Mouse (Mus musculus) spleen, postnatal 4 days (tissue): ENCODE results near the gene Gm17428.
"Not testable (repeated sequence)": the region's sequence is repeated elsewhere in the genome, so short reads cannot be mapped to it uniquely, and the experiment has no call there.

Experiments
- DNase-seq, 2 experiments: peaks; one replicate each; pipeline ENCODE4 v3.0.0; 2022; ENCODE audit warnings: low spot score in 2 of 2

Gene Gm17428

DNA sequence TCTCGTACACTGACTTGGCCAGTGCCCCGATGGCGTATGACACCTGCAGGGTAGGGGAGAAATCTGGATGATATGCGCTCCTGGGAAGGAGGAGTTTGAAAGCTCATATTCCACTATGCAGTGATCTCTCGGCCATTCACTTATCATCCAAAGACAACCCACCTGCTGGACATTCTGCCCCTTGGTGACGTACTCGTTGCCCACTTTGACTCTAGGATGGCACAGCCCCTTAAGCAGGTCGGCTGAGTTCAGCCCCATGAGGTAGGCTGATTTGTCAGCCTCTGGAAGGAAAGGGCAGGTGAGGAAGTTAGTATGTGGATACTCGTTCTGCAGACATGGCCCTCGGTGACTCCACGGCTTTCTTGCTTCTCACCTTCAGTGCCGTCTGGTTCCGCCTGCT is 12.1 kb downstream of the Gm17428 start:
- no peak for DNase-seq

- no peak for DNase-seq
These were observed 13.2 kb downstream of the Gm17428 start for GRCm38 (mm10) chr14:54989886-54990441.

GRCm38 (mm10) chr14:54992196-54992595 is 15.5 kb downstream of the Gm17428 start:
- no peak for DNase-seq

- DNase-seq = no peak
These were observed 16.9 kb downstream of the Gm17428 start for GRCm38 (mm10) chr14:54993636-54994035.

GRCm38 (mm10) chr14:54994136-54994868 is 17.6 kb downstream of the Gm17428 start, which contains the start of gene Myh7:
TSS of gene Myh7 (minus strand) at chr14:54994626.
- no peak for DNase-seq

DNA sequence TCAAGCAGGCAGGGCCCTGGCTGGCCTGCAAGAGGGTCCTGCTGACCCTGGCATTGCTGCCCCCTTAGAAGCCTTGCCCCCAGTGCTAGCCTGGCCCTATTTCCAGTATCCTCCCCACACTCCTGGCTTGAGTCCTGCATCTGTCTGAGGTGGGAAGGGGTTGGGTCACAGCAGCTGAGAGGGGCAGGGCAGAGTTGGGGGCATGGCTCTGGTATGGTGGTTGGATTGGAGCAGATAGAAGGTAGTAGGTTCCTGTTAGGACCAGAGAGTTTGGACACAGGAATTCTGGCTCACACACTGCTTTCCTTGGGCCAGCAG is 18.1 kb downstream of the Gm17428 start:
- no peak for DNase-seq

GRCm38 (mm10) chr14:54995457-54996138 is 18.9 kb downstream of the Gm17428 start:
- DNase-seq = no peak

GRCm38 (mm10) chr14:54996793-54997192 is 20.1 kb downstream of the Gm17428 start:
- DNase-seq = no peak

DNA sequence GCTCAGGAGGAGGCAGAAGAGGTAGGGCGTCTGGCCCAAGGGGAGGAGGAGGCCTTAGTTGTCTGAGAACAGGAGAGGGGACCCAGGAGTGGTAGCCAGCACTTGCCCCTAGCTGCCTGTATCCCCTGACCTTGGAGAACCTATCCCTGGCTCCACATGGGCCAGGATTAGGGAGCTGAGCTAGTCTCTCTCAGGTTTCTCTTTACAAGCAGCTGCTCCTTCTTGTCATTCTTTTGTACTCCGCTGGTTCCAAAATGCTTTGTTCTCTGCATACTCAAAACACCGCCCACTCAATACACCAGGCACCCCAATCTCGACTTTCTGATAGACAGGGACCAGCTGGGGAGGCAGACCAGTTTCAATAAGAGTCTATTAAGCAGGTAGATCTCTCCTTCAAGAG is 20.6 kb downstream of the Gm17428 start:
- DNase-seq = no peak

GRCm38 (mm10) chr14:54998680-54999079 is 21.9 kb downstream of the Gm17428 start:
- DNase-seq = no peak

GRCm38 (mm10) chr14:54999868-55000267 is 23.1 kb downstream of the Gm17428 start:
- DNase-seq = not testable (repeated sequence)

DNA sequence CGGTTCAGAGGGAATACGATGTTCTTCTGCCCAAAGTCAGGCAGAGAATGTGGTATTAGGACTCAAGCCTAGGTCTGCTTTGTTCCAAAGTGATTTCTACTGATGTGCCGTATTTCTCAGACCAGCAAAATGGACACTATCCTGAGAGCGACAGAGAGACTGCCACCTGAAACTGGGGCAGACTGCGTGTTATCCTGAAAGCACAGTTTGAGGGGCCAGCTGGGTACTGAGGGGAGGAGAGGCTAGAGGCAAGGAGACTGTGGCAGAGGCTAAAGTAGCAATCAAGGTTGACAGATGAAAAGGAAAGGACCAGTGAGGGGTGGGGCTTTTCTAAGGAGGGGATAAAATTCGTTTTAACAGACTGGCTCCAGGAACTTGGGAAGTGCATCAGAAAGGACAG is 24.1 kb downstream of the Gm17428 start:
- no peak for DNase-seq

- no peak for DNase-seq
These were observed 24.7 kb downstream of the Gm17428 start for GRCm38 (mm10) chr14:55001446-55001845.

- no peak for DNase-seq
These were observed 25.4 kb downstream of the Gm17428 start for GRCm38 (mm10) chr14:55001938-55002686.

DNA sequence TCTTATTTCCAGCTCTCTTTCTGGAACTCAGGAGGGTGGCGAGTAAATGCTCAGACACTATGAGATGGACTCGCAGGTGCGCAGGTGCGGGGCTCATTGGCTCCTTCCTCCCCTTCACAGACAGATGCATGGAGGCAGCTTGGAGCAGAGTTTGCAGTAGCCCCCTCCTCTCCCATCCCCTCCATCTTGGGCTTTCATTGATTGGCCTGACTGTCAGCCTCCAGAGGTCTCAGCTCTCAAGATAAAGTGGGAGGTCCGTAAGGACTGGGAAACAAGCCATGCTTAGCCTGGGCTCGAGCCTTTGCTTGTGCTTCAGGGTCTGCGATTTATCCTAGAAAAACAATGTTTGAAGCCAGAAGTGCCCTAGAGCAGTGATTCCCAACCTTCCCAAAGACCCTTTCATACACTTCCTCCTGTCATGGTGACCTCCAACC is 26.0 kb downstream of the Gm17428 start:
- DNase-seq = no peak

DNA sequence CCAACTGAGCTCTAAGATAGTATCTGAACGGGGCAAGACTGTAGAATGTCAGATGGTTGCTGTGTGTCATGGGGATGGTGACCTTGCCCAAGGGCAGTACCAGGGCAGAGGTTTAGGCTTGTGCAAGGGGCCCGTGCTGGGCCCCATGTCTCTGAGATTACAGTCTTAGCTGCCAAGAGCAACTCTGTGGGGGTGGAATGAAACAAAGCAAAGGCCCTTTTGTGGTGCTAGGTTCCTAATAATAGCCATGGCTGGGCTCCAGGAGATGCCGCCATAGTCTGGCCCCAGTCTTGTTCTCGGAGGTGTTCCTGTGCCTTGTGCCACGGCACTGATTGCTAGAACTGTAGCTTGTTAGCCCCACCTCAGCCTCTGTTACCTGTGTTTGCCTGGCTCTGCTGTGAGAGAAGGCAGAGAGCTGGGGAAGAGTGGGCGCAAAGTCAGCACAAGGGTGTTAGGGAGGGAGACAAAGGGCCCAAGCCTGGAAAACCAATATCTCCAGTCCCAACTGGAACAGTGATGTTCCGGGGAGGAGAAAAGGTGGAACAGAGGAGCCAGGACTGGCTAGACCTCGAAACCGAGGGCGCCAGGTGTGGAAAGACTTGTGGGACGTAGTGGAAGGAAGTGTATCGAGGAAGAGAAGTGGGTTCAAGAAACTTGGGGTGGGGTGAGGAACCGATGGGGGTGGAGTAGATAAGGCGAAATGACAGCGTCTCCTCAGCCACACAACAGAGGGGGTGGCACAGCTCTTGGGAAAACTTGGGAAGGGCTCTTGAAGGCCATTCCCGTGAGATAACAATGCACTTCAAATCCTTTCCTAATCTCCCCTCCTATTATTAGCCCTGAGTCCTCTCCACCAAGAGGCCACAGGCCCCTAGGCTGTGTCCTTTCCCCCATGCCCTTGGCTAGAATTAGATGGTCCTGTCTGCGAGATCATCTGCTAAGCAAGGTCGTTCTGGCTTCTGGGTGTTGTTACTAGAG is 27.4 kb downstream of the Gm17428 start:
- no peak for DNase-seq

GRCm38 (mm10) chr14:55005506-55005905 is 28.8 kb downstream of the Gm17428 start:
- no peak for DNase-seq

DNA sequence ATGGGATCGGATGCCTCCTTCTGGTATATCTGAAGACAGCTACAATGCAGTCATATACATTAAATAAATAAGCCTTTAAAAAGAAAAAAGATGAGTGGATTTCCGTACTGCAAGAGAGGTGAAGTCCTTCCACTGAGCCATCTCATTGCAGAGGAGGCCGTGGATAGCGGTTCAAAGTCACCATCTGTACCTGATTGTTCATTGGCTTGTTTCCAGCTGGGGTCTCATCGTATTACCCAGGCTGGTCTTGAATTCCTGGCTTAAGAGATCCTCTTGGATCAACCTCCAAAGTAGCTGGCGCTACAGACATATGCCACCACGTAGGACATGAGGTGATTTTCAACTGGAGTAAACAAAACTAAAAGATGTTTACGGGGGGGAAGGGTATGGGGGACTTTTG is 29.2 kb downstream of the Gm17428 start:
- DNase-seq = no peak

DNA sequence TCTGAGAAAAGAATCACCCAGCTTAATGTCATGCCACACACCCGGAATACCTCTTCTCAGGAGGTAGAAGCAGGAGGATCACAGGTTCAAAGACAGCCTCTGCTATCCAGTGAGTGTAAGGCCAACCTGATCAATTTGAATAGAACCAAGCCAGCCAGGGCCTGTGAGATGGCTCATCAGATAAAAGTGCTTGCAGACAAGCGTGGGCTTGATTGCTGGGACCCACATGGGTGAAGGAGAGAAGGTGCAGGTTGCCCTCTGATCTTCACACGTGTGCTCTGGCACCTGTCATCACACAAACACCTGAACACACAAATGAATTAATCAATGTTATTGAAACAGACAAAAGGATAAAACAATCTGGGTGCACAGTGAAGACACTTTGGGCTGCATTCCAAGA is 29.8 kb downstream of the Gm17428 start:
- no peak for DNase-seq

GRCm38 (mm10) chr14:55007120-55007908 is 30.6 kb downstream of the Gm17428 start:
- DNase-seq = no peak
